Mouse (Mus musculus): ENCODE results near the gene Farp1.

The Farp1 gene

GRCm38 (mm10) chr14:121145698-121146097 is 110.7 kb downstream of the Farp1 start:
- DNase-seq (ENCODE audit: low spot score) = no peak

- DNase-seq (ENCODE audit: low spot score) = no peak
Measured at GRCm38 (mm10) chr14:121146213-121146612, 111.2 kb downstream of the Farp1 start.

GRCm38 (mm10) chr14:121147026-121147425 is 112.0 kb downstream of the Farp1 start:
- DNase-seq (ENCODE audit: low spot score) = no peak

- no peak for DNase-seq (ENCODE audit: low spot score)
Measured at GRCm38 (mm10) chr14:121148088-121148785, 113.2 kb downstream of the Farp1 start.

- no peak for DNase-seq (ENCODE audit: low spot score)
Measured at GRCm38 (mm10) chr14:121149984-121150383, 115.0 kb downstream of the Farp1 start.

- no peak for DNase-seq (ENCODE audit: low spot score)
Measured at GRCm38 (mm10) chr14:121151837-121152236, 116.8 kb downstream of the Farp1 start.

- no peak for DNase-seq (ENCODE audit: low spot score)
Measured at GRCm38 (mm10) chr14:121152771-121153170, 117.8 kb downstream of the Farp1 start.

GRCm38 (mm10) chr14:121153260-121153659 is 118.3 kb downstream of the Farp1 start:
- DNase-seq (ENCODE audit: low spot score) = no peak

- DNase-seq (ENCODE audit: low spot score) = no peak
Measured at GRCm38 (mm10) chr14:121155173-121155572, 120.2 kb downstream of the Farp1 start.

- no peak for DNase-seq (ENCODE audit: low spot score)
Measured at GRCm38 (mm10) chr14:121158616-121159015, 123.6 kb downstream of the Farp1 start.

GRCm38 (mm10) chr14:121162822-121163221 is 127.8 kb downstream of the Farp1 start:
- DNase-seq (ENCODE audit: low spot score) = no peak

- no peak for DNase-seq (ENCODE audit: low spot score)
Measured at GRCm38 (mm10) chr14:121164866-121165265, 129.9 kb downstream of the Farp1 start.

GRCm38 (mm10) chr14:121165408-121166037 is 130.5 kb downstream of the Farp1 start:
- DNase-seq (ENCODE audit: low spot score) = no peak

GRCm38 (mm10) chr14:121166038-121166436 is 131.0 kb downstream of the Farp1 start:
- no peak for DNase-seq (ENCODE audit: low spot score)

- no peak for DNase-seq (ENCODE audit: low spot score)
Measured at GRCm38 (mm10) chr14:121168716-121169115, 133.7 kb downstream of the Farp1 start.

GRCm38 (mm10) chr14:121170321-121170720 is 135.3 kb downstream of the Farp1 start:
- no peak for DNase-seq (ENCODE audit: low spot score)

GRCm38 (mm10) chr14:121172065-121173036 is 137.4 kb downstream of the Farp1 start:
- no peak for DNase-seq (ENCODE audit: low spot score)

- no peak for DNase-seq (ENCODE audit: low spot score)
Measured at GRCm38 (mm10) chr14:121175385-121175784, 140.4 kb downstream of the Farp1 start.

- DNase-seq (ENCODE audit: low spot score) = no peak
Measured at GRCm38 (mm10) chr14:121175861-121176260, 140.9 kb downstream of the Farp1 start.

GRCm38 (mm10) chr14:121177907-121178306 is 142.9 kb downstream of the Farp1 start:
- no peak for DNase-seq (ENCODE audit: low spot score)

- no peak for DNase-seq (ENCODE audit: low spot score)
Measured at GRCm38 (mm10) chr14:121180611-121181010, 145.6 kb downstream of the Farp1 start.

GRCm38 (mm10) chr14:121181798-121182197 is 146.8 kb downstream of the Farp1 start:
- no peak for DNase-seq (ENCODE audit: low spot score)

- no peak for DNase-seq (ENCODE audit: low spot score)
Measured at GRCm38 (mm10) chr14:121182967-121183366, 148.0 kb downstream of the Farp1 start.

Data from layer of hippocampus, adult 9-10 months (tissue).